Mouse (Mus musculus) layer of hippocampus, adult 9-10 months (tissue): Measurements from ENCODE around the gene Sept11.

Experiments
- DNase-seq: peaks from one replicate; pipeline ENCODE4 v3.0.0; 2022; ENCODE audit warnings: low spot score

Gene Sept11

GRCm38 (mm10) chr5:93174675-93175074 is 81.4 kb downstream of the Sept11 start:
- DNase-seq = no peak

- DNase-seq = peak; percentile 18
Observed at GRCm38 (mm10) chr5:93178616-93179015, 85.4 kb downstream of the Sept11 start.

GRCm38 (mm10) chr5:93180252-93180651 is 87.0 kb downstream of the Sept11 start:
- no peak for DNase-seq

GRCm38 (mm10) chr5:93183311-93183710 is 90.1 kb downstream of the Sept11 start:
- DNase-seq = no peak

GRCm38 (mm10) chr5:93184548-93184947 is 91.3 kb downstream of the Sept11 start:
- no peak for DNase-seq

GRCm38 (mm10) chr5:93189607-93190006 is 96.4 kb downstream of the Sept11 start:
- no peak for DNase-seq

- DNase-seq = no peak
Observed at GRCm38 (mm10) chr5:93190428-93190827, 97.2 kb downstream of the Sept11 start.

GRCm38 (mm10) chr5:93198232-93198631 is 105.0 kb downstream of the Sept11 start:
- DNase-seq = no peak

GRCm38 (mm10) chr5:93201181-93201580 is 107.9 kb downstream of the Sept11 start:
- no peak for DNase-seq

GRCm38 (mm10) chr5:93205371-93206108 is 112.3 kb downstream of the Sept11 start:
- DNase-seq = no peak

- DNase-seq = peak; percentile 96
Observed at GRCm38 (mm10) chr5:93206109-93207005, 113.1 kb downstream of the Sept11 start, which contains the start of the genes Ccni and 2010109A12Rik. TSS of gene Ccni (minus strand) at chr5:93206495. TSS of gene 2010109A12Rik (plus strand) at chr5:93206518.

- no peak for DNase-seq
Observed at GRCm38 (mm10) chr5:93207006-93207348, 113.7 kb downstream of the Sept11 start.

- no peak for DNase-seq
Observed at GRCm38 (mm10) chr5:93207555-93207954, 114.3 kb downstream of the Sept11 start.

- no peak for DNase-seq
Observed at GRCm38 (mm10) chr5:93218375-93218774, 125.1 kb downstream of the Sept11 start.

GRCm38 (mm10) chr5:93221661-93222060 is 128.4 kb downstream of the Sept11 start:
- no peak for DNase-seq

- DNase-seq = no peak
Observed at GRCm38 (mm10) chr5:93224549-93224948, 131.3 kb downstream of the Sept11 start.
